ENCODE assay signal across 20 mouse cellular contexts in genomic region chr5:39109526-39109925, GRCm38 (mm10).
DNase-seq lines count a peak whose midpoint lies in the region; ATAC-seq and TF ChIP-seq lines count a peak whose summit lies in the region.
"Had no signal": no experiment of that assay in that cellular context is flagged by ENCODE, and none has a peak within 500 bp of the region (broad histone marks: within the 10 kb centered on the region; RNA-seq: fewer than 3 reads in every experiment).

No protein-coding gene starts in this region.

- H3K9me3 ChIP-seq in hindbrain, postnatal 0 days (ENCODE audit: low read length), result no peaks in the 10 kb centered on the region
- no peaks in the 10 kb centered on the region for H3K9me3 ChIP-seq in hindbrain, embryonic 13.5 days
- H3K9me3 ChIP-seq: embryonic facial prominence, embryonic 12.5 days; heart, embryonic 10.5 days; hindbrain, embryonic 12.5 days; intestine, embryonic 15.5 days had no signal

- H3K36me3 ChIP-seq in hindbrain, postnatal 0 days (ENCODE audit: insufficient read depth, low read length), result no peaks in the 10 kb centered on the region
- no peaks in the 10 kb centered on the region for H3K36me3 ChIP-seq in hindbrain, embryonic 13.5 days
- H3K36me3 ChIP-seq: embryonic facial prominence, embryonic 12.5 days; heart, embryonic 10.5 days; hindbrain, embryonic 12.5 days; intestine, embryonic 15.5 days had no signal

- ATAC-seq in hindbrain, postnatal 0 days, result 0 out of 2 replicates have a peak, but pooled peaks have one; percentile 38
- ATAC-seq in hindbrain, embryonic 13.5 days (ENCODE audit: low FRiP score), result no peak
- ATAC-seq: intestine, embryonic 15.5 days; Patski had no signal

- peak; percentile 26 for DNase-seq in cerebellum, adult 9-10 months
- DNase-seq in cerebellum, adult 8-10 months, result no peak
- DNase-seq in hindbrain, postnatal 0 days (ENCODE audit: low spot score), result peak; percentile 31
- DNase-seq in brain, embryonic 14.5 days (ENCODE audit: low read depth), result peak; percentile 48
- DNase-seq in cerebellum, postnatal 25 days, result peak; percentile 32 to 55
- no peak for DNase-seq in natural killer cell, adult 2 months (ENCODE audit: low spot score in 2 of 2)
- DNase-seq: adrenal gland, adult 2 months; adrenal gland, postnatal 25 days; gastrocnemius, postnatal 10 days; heart, adult 18-20 months; heart, postnatal 10 days; heart, postnatal 4 days; kidney, adult 18-20 months had no signal

- no peak for TF ChIP-seq POLR2A in brain, embryonic 14.5 days (IDR thresholded peaks at IDR 0.05; ENCODE audit: borderline replicate concordance, extremely low read depth, insufficient read depth, insufficient read length, poor library complexity, severe bottlenecking)

- WGBS in hindbrain, postnatal 0 days, result 85% methylated on average over 3 of the region's 3 CpGs
- 87% methylated on average over 3 of the region's 3 CpGs for WGBS in hindbrain, embryonic 13.5 days

- no peak for TF ChIP-seq CTCF in hindbrain, postnatal 0 days (IDR thresholded peaks at IDR 0.05; ENCODE audit: low read depth)
- TF ChIP-seq CTCF in brain, embryonic 14.5 days (IDR thresholded peaks at IDR 0.05; ENCODE audit: borderline replicate concordance, extremely low read depth, insufficient read depth, insufficient read length), result no peak

- no peak overlapping the region for H3K27ac ChIP-seq in hindbrain, postnatal 0 days
- H3K27ac ChIP-seq in hindbrain, embryonic 13.5 days, result no peak overlapping the region
- H3K27ac ChIP-seq: embryonic facial prominence, embryonic 12.5 days; heart, embryonic 10.5 days; hindbrain, embryonic 12.5 days; intestine, embryonic 15.5 days had no signal

- H3K4me2 ChIP-seq in hindbrain, postnatal 0 days (ENCODE audit: low read depth, low read length), result no peak overlapping the region
- no peak overlapping the region for H3K4me2 ChIP-seq in hindbrain, embryonic 13.5 days
- H3K4me2 ChIP-seq: embryonic facial prominence, embryonic 12.5 days; hindbrain, embryonic 12.5 days; intestine, embryonic 15.5 days had no signal

- no peak overlapping the region for H3K9ac ChIP-seq in hindbrain, postnatal 0 days (replicated peaks; ENCODE audit: low read length)
- H3K9ac ChIP-seq in hindbrain, embryonic 13.5 days, result no peak overlapping the region
- H3K9ac ChIP-seq: embryonic facial prominence, embryonic 12.5 days; hindbrain, embryonic 12.5 days; intestine, embryonic 15.5 days had no signal

- H3K4me1 ChIP-seq in hindbrain, postnatal 0 days (ENCODE audit: insufficient read depth, low read length), result no peaks in the 10 kb centered on the region
- no peaks in the 10 kb centered on the region for H3K4me1 ChIP-seq in hindbrain, embryonic 13.5 days (replicated peaks)
- H3K4me1 ChIP-seq: embryonic facial prominence, embryonic 12.5 days; heart, embryonic 10.5 days; hindbrain, embryonic 12.5 days; intestine, embryonic 15.5 days had no signal

- H3K27me3 ChIP-seq in hindbrain, postnatal 0 days (ENCODE audit: insufficient read depth, low read length), result no peaks in the 10 kb centered on the region
- no peaks in the 10 kb centered on the region for H3K27me3 ChIP-seq in hindbrain, embryonic 13.5 days
- H3K27me3 ChIP-seq: CH12.LX; embryonic facial prominence, embryonic 12.5 days; hindbrain, embryonic 12.5 days; intestine, embryonic 15.5 days; Patski had no signal

- no peak overlapping the region for H3K4me3 ChIP-seq in hindbrain, postnatal 0 days (ENCODE audit: low read length)
- no peak overlapping the region for H3K4me3 ChIP-seq in hindbrain, embryonic 13.5 days
- H3K4me3 ChIP-seq: embryonic facial prominence, embryonic 12.5 days; heart, embryonic 10.5 days; hindbrain, embryonic 12.5 days; intestine, embryonic 15.5 days had no signal

Comparison
In these comparisons a context has a peak if more than half of its experiments do, and no peak if none do; other contexts are left out.
1. DNase-seq: peak in cerebellum, adult 9-10 months (single experiment), hindbrain, postnatal 0 days (single experiment), brain, embryonic 14.5 days (single experiment) and cerebellum, postnatal 25 days (2 of 2); none in cerebellum, adult 8-10 months (single experiment) and natural killer cell, adult 2 months (0 of 2).